Mouse (Mus musculus): ENCODE results near the gene Apba1.

The Apba1 gene

DNA sequence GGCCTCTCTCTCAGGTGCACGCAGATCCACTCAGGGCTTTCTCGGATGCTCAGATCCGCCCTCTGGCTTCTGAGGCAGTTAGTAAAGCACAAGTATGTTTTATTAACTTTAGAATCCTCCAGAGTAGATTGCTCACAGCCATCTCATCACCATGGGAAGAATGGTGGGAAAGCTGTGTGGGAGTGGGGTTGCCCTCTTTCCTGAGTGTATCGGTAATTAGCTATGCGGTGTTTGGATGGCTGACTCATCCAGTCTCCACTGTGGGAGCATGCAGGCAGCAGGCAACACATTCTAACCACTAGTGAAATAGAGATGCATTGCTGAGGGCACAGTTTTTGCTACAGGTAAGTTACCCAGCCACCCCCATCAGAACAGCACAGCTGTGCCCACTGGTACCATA lies 172.1 kb downstream of the Apba1 start:
- DNase-seq (ENCODE audit: low spot score in 2 of 2) = no peak

GRCm38 (mm10) chr19:23941422-23941949 lies 182.8 kb downstream of the Apba1 start:
- DNase-seq (ENCODE audit: low spot score in 2 of 2) = no peak

DNA sequence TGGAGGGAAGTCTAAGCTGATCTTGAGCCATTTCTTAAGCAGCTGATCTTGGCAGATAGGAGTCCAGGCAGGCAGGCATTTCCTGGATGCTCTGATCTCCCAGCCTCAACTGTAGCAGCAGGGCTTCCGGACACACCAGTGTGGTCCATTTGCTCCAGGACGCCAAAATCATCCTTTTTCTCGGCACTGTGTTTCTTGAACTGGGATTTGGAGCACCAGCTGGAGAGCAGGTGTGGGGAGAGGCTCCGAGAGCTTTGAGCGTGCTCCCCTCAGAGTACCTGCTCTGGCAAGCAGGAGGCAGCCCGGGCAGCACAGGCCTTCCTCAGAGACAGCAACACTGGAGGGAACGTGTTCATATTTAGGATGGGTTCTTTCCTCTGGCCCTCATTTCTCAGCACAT lies 184.2 kb downstream of the Apba1 start:
- no peak for DNase-seq (ENCODE audit: low spot score in 2 of 2)

DNA sequence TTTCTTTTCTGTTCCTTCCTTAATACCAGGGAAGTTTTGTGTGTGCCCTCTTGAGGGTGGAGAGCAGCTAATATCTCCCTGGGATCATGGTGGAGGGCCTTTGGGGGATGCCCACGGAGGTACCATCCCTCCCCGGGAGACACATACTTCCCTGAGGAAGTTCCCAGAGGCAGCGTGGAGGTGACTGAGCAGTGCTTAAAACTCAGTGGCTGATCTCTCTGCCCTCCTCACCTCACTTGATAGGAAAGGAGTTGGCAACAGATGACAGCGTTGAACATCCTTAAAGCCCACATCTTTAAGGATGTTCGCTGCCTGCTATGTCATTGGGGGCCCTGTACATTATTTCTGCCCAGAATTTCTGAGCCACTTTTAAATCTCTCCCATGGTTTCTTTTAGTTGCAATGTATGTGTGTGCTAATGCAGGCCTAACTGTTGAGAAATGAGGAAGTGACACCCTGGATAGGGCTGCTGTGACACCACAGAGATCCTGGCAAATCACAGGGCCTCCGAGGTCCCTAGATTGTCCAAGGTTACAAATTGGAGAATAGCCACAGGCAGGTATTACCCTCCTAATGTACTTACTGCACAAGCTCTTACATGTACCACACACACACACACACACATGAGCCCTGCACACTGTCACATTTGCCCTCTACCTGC lies 187.5 kb downstream of the Apba1 start:
- no peak for DNase-seq (ENCODE audit: low spot score in 2 of 2)

DNA sequence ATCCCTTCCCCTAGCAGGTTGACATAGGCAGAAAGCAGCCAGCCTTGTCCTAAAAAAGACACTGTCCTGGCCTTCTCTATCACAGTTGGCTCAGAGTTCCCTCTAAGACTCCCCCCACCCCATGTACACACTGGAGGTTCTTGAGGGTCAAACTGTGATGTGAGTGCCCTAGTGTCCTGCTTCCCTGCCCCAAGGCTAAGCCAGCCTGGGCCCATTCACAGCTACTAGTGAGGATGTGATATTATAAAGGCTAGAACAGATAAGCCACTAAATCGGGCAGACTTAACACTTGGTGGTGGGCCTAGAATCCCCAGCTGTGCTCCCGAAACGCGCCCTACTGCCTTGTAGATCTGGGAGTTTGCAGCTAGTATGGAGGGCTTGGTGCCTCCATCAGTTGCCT lies 188.1 kb downstream of the Apba1 start:
- DNase-seq (ENCODE audit: low spot score in 2 of 2) = no peak

DNA sequence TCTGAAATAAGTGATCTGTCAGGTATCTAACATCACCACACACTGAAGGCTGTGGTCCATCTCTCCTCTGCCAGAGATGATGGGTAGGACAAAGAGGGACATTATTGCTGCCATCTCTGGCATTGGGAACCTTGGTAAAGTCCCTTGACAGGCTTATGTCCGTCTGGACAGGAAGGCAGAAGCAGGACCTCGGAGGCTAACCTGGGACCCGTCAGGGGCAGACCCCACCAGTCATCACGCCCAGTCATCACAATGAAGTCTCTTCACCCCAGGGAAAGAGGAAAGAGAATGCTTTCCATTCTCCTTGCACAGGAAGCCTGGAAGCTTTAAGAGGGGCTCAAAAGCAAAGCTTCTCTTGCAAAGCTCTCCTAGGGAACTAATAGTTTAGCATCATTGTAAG lies 189.2 kb downstream of the Apba1 start:
- DNase-seq (ENCODE audit: low spot score in 2 of 2) = no peak

DNA sequence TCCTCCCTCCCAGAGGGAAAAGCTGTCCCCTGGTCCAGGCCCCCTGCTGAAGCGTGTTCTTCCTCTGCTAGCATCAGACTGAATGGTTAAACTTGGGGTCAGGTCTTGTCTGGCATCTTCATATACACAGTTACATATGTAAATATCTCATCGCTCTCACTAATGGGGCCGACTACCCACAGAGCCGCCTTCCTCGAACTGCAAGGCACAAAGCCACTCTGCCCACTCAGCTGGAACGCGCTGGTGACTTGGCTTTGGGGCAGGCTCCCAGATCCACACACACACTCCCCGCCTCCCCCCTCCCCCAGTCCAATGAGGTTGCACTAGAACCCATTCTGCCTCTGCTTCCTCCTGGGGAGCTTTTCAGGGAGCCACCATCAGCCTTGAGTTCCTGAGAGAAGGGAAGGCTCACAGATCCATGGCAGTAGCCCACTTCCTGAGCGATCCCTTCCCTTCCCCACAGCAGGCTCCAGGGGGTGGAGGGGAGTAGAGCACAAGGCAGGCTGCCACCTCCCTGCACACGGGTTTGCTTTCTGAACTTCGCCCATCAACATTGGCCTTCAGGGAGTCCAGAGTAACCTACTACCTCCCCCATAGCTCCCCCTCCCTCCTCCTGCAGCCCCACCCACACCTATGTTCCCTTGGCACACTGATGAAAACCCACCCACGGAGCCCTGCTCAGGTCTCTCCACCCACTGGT lies 189.8 kb downstream of the Apba1 start:
- DNase-seq (ENCODE audit: low spot score in 2 of 2) = no peak

GRCm38 (mm10) chr19:23955461-23955860 lies 196.8 kb downstream of the Apba1 start:
- DNase-seq (ENCODE audit: low spot score in 2 of 2) = no peak

DNA sequence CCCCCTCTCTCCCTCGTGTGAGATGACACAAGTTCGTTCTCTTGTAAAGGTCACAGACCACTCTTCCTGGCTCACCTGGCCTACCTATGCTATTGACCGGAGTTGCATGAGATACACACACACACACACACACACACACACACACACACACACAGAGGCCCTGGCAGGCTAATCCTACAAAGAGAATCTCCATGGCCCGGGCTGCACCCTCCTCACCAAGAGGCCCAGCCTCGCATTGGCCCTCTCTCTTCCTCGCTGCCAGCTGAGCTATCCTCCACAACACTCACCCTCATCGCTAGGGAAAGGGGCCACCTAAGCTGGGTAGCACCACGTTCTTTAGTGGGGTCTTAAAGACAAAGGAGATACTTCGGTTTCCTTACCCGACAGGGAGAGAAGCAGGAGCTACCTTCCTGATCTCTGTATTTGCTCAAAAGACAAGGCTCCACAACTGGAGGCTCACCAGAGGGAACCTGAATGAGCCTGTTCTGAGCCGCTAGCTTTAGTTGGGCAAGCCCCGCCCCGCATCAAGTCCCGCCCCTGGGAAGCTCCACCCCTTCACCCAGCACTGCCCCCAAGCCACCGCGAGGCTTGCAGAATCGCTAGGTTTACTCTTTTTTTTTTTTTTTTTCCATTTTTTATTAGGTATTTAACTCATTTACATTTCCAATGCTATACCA lies 197.8 kb downstream of the Apba1 start:
- no peak for DNase-seq (ENCODE audit: low spot score in 2 of 2)

- no peak for DNase-seq (ENCODE audit: low spot score in 2 of 2)
Observed at GRCm38 (mm10) chr19:23957563-23957962, 198.9 kb downstream of the Apba1 start.

DNA sequence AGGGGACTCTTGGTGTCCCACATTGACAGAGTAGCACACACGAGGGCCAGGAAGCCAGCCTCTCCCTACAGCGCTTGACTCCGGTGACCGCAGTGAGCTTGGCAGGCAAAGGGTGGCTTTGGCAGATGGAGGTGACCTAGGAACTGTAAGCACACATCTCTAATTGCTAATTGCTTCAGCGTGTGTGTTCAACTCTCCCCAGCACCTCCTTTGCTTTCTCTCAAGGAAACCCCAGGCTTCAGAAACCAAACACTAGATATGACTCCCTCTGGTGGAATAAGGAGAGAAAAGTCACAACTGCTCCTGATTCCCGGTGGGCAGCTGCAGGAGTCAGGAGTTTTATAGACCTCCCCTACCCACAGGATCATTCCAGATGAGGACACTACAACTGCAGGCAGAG lies 200.2 kb downstream of the Apba1 start:
- DNase-seq (ENCODE audit: low spot score in 2 of 2) = no peak

GRCm38 (mm10) chr19:23959870-23960269 lies 201.2 kb downstream of the Apba1 start:
- DNase-seq (ENCODE audit: low spot score in 2 of 2) = no peak

- DNase-seq (ENCODE audit: low spot score in 2 of 2) = peak in 1 of 2 experiments; percentile 47
Observed at GRCm38 (mm10) chr19:23960275-23960674, 201.6 kb downstream of the Apba1 start.

- DNase-seq (ENCODE audit: low spot score in 2 of 2) = no peak
Observed at GRCm38 (mm10) chr19:23960831-23961447, 202.3 kb downstream of the Apba1 start.

DNA sequence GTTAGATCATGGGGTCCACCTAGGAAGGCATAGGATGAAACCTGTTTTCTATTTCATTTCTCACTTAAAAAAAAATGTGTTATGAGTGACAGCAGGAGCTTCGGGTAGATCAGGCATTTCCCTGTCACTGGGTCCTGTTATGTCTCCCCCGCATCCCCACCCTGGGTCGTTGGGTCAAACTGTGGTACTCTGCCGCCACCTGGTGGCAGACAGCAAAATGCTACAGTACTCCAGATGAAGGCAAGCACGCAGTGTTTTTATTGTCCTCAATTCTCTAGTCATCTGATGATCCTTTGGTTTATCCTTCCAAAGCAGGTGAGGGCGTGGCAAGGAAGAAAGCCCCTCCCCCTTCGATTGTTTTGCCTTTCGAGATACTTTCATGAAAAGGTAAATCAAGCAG lies 202.8 kb downstream of the Apba1 start:
- DNase-seq (ENCODE audit: low spot score in 2 of 2) = peak; percentile 59 to 77

GRCm38 (mm10) chr19:23964401-23964910 lies 205.8 kb downstream of the Apba1 start:
- no peak for DNase-seq (ENCODE audit: low spot score in 2 of 2)

GRCm38 (mm10) chr19:23966376-23966775 lies 207.7 kb downstream of the Apba1 start:
- no peak for DNase-seq (ENCODE audit: low spot score in 2 of 2)

- no peak for DNase-seq (ENCODE audit: low spot score in 2 of 2)
Observed at GRCm38 (mm10) chr19:23967156-23967555, 208.5 kb downstream of the Apba1 start.

DNA sequence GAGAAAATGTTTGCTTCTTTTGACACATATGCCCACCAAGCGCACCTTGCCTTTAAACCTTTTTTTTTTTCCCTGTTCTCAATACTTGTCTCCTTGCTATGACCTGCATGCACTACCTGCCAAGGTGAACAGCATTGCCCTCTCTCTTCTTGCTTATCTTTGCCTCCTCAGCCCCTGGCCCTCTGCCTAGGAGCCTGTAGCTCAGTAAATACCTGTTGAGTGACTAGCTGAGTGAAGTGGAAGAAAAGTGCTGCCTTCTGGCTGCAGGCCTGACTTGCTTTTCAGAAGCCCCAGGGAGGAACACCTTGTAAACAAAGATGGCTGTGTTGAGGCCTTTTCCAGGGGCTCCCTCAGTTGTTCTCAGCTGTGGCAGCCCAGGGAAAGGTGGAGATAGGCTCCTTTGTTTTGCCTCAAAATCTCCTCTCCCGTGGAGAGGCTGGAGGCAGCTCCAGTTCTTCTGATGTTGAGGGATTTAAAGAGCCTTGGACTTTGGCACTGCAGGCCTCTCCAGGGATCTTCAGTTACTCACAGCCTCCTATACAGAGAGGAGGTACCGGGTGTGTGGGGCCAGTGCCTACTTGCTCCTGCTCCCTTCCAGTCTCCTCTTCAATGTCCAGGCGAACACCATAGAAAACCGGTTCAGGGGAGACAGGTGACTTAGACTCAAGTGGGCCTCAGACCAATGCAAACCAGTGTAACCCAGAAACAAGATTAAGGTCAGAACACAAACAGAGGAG lies 209.6 kb downstream of the Apba1 start:
- DNase-seq (ENCODE audit: low spot score in 2 of 2) = no peak

GRCm38 (mm10) chr19:23968862-23969225 lies 210.2 kb downstream of the Apba1 start:
- no peak for DNase-seq (ENCODE audit: low spot score in 2 of 2)

DNA sequence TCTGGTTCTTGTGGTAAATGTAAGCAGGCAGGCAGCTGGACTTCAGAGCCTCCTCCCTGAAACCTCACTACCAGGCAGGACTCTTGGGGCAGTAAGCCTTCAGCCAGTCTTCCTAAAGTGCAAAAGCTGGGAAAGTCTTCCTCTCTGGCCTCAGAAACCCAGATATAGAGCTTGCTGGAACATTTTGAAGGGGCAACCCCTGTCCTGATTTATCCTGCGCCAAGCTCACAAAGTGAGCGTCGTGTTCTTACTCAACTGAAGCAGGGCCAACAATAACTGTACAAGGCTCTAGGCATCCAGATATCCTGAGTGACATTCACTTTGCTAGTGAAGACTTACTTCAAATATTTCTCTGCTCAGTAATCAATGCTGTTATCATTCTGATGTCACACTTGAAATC lies 211.7 kb downstream of the Apba1 start:
- no peak for DNase-seq (ENCODE audit: low spot score in 2 of 2)
